Mouse (Mus musculus): ENCODE data around the gene Tfr2. TPM values are rescaled to one million over a fixed set of nuclear protein-coding genes. Genes with fewer than 3 reads are reported as not detected.

Gene Tfr2
- polyA plus RNA-seq, 1 experiment from 2014 or later = 3.0 TPM

DNA sequence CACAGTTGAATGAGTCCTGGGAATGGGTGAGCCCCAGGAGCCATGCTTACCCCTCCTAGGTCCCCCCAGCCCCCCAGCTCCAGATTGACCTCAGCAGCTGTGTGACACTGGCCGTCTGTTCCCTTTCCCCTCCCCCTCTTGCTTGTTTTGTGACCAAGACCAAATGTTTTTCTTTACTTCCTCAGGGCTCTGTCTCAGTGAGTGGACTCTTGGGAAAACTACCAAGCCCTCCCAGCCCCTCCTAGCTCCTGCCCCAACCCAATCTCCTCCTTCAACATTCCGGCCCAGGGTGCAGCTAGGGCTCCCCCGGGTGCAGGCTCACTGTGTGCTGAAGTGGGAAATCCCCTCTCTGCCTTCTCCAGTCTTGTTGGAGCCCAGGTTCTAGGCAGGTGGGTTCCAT is 61.0 kb downstream of the Tfr2 start:
- H3K9me3 ChIP-seq = no peaks in the 10 kb centered on the region
- ATAC-seq (ENCODE audit: low read depth) = no peak
- H3K27me3 ChIP-seq = no peaks in the 10 kb centered on the region
- H3K4me2 ChIP-seq = peak overlapping the region; percentile 86
- H3K36me3 ChIP-seq = peaks cover 17% of the 10 kb centered on the region
- H3K4me3 ChIP-seq = peak overlapping the region; percentile 83
- peak overlapping the region; percentile 94 for H3K27ac ChIP-seq (replicated peaks)
- H3K4me1 ChIP-seq (replicated peaks) = peaks cover 49% of the 10 kb centered on the region
- H3K9ac ChIP-seq = peak overlapping the region; percentile 86
- WGBS = 30% methylated on average over 3 of the region's 3 CpGs

DNA sequence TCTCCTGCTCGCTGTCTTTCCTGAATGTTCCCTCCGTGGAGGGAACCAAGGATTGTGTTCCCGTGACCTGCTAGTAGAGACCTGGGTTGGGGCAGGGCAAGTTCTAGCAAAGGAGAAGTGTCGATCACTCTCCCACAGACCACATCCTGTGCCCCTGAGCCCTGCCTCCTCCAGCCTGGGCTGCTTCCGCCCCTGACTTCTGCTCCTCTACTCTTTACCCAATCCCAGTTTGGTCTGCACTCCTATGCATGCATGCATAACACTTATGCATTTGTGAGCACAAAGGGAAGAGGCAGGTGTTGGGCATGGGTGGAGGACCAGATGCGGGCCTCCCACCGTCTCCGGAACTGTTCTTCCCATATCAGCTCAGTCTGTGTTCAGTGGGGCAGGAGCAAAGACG is 61.5 kb downstream of the Tfr2 start:
- Histone ChIP-seq H3K9ac (peak overlapping the region; percentile 86), H3K4me1 (replicated peaks) (peaks cover 49% of the 10 kb centered on the region), H3K27ac (replicated peaks) (peak overlapping the region; percentile 94), H3K4me2 (peak overlapping the region; percentile 86), H3K9me3 (no peaks in the 10 kb centered on the region), H3K36me3 (peaks cover 23% of the 10 kb centered on the region), H3K27me3 (no peaks in the 10 kb centered on the region), H3K4me3 (peak overlapping the region; percentile 83)
- WGBS = 58% methylated on average over 9 of the region's 9 CpGs
- ATAC-seq (ENCODE audit: low read depth) = no peak

DNA sequence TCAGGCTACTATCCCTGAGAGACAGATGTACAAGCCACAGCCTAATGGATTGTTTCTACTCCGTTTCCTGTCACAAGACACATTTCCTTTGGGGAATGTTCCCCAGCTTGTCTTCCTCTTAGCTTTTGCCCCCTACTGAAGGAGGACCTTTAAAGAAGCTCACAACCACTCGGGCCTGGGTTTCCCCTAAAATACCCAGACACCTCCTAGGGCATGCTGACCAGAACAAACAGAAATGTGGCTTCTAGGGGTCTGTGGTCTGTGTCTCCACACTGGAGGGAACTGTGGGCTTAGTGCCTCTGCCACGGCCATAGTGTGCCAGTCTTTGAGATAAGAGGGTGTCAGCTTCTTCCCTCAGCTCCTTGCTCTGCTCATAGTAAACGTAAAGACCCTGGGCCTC is 62.0 kb downstream of the Tfr2 start:
- H3K9ac ChIP-seq = peak overlapping the region; percentile 86
- WGBS = 76% methylated on average over 4 of the region's 4 CpGs
- H3K4me3 ChIP-seq = peak overlapping the region; percentile 83
- H3K27me3 ChIP-seq = no peaks in the 10 kb centered on the region
- H3K36me3 ChIP-seq = peaks cover 27% of the 10 kb centered on the region
- peak overlapping the region; percentile 94 for H3K27ac ChIP-seq (replicated peaks)
- no peak for ATAC-seq (ENCODE audit: low read depth)
- H3K4me1 ChIP-seq (replicated peaks) = peaks cover 49% of the 10 kb centered on the region
- peak overlapping the region; percentile 86 for H3K4me2 ChIP-seq
- H3K9me3 ChIP-seq = no peaks in the 10 kb centered on the region

DNA sequence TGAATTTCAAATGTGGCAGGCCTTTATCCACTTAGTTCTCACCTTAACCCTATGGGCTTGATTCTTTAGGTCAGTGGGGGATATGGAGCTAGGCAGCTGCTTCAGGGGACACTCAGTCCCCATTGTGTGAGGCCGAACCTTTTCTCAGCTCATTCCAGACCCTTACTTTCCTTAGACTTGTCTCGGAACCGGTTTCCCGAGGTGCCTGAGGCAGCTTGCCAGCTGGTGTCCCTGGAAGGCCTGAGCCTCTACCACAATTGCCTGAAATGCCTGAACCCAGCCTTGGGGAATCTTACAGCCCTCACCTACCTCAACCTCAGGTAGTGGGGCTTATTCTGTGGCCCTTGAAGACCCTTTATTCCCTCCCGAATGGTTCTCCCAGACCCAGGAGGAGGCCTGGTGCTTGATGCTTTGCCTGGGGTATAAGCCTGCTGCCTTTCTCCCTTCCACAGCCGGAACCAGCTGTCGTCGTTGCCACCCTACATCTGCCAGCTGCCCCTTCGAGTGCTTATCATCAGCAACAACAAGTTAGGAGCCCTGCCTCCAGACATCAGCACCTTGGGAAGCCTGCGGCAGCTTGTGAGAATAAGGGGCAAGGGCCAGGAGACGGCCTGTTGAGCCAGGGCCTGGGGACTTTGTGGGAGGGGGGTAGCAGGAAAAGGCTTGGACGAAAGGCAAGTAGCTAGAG is 63.9 kb downstream of the Tfr2 start:
- peaks cover 47% of the 10 kb centered on the region for H3K36me3 ChIP-seq
- ATAC-seq (ENCODE audit: low read depth) = no peak
- H3K27me3 ChIP-seq = no peaks in the 10 kb centered on the region
- 78% methylated on average over 12 of the region's 12 CpGs for WGBS
- H3K27ac ChIP-seq (replicated peaks) = no peak overlapping the region
- no peaks in the 10 kb centered on the region for H3K9me3 ChIP-seq
- no peak overlapping the region for H3K4me2 ChIP-seq
- H3K9ac ChIP-seq = peak overlapping the region; percentile 32; the same call in 1 of the 2 replicates
- peaks cover 38% of the 10 kb centered on the region for H3K4me1 ChIP-seq (replicated peaks)
- H3K4me3 ChIP-seq = no peak overlapping the region

Small RNA genes lying within 50 kb of the gene (microRNA-seq; reads per million reads assigned to microRNA genes)
- gene Mir6418 = not detected

Other genes starting within 250 kb of the Tfr2 start
- gene Slc12a9, start 236.2 kb upstream of the Tfr2 start, polyA plus RNA-seq (2015; fragmentation: Nextera tagmentation; extraction: Ambion mirVana) = 26.9 and 27.4 TPM in 2 replicates
- gene Ephb4, start 219.7 kb upstream of the Tfr2 start, polyA plus RNA-seq (2015; fragmentation: Nextera tagmentation; extraction: Ambion mirVana) = 10.8 and 13.4 TPM in 2 replicates
- gene Zan, start 92.8 kb upstream of the Tfr2 start, polyA plus RNA-seq (2015; fragmentation: Nextera tagmentation; extraction: Ambion mirVana) = 0.06 and 0.08 TPM in 2 replicates
- gene Pop7, start 67.3 kb upstream of the Tfr2 start, polyA plus RNA-seq (2015; fragmentation: Nextera tagmentation; extraction: Ambion mirVana) = 79.7 and 80.1 TPM in 2 replicates
- 16.9 and 17.3 TPM in 2 replicates for gene Gigyf1, start 51.3 kb upstream of the Tfr2 start, polyA plus RNA-seq (2015; fragmentation: Nextera tagmentation; extraction: Ambion mirVana)
- not detected in 2 replicates for gene Epo, start 36.6 kb upstream of the Tfr2 start, polyA plus RNA-seq (2015; fragmentation: Nextera tagmentation; extraction: Ambion mirVana)
- 486 and 510 TPM in 2 replicates for gene Gnb2, start 36.3 kb upstream of the Tfr2 start, polyA plus RNA-seq (2015; fragmentation: Nextera tagmentation; extraction: Ambion mirVana)
- gene Actl6b, start 16.3 kb upstream of the Tfr2 start, polyA plus RNA-seq (2015; fragmentation: Nextera tagmentation; extraction: Ambion mirVana) = 203 and 222 TPM in 2 replicates
- gene Mospd3, start 31.2 kb downstream of the Tfr2 start, polyA plus RNA-seq (2015; fragmentation: Nextera tagmentation; extraction: Ambion mirVana) = 50.0 and 58.1 TPM in 2 replicates
- 40.6 and 42.7 TPM in 2 replicates for gene Pcolce, start 43.9 kb downstream of the Tfr2 start, polyA plus RNA-seq (2015; fragmentation: Nextera tagmentation; extraction: Ambion mirVana)
- gene Fbxo24, start 59.2 kb downstream of the Tfr2 start, polyA plus RNA-seq (2015; fragmentation: Nextera tagmentation; extraction: Ambion mirVana) = 0.17 and 0.20 TPM in 2 replicates
- gene Lrch4, start 59.3 kb downstream of the Tfr2 start, polyA plus RNA-seq (2015; fragmentation: Nextera tagmentation; extraction: Ambion mirVana) = 23.8 and 24.5 TPM in 2 replicates
- gene Gm20605, start 59.3 kb downstream of the Tfr2 start, polyA plus RNA-seq (2015; fragmentation: Nextera tagmentation; extraction: Ambion mirVana) = 6.7 and 7.9 TPM in 2 replicates
- 5.6 and 6.5 TPM in 2 replicates for gene Sap25, start 71.5 kb downstream of the Tfr2 start, polyA plus RNA-seq (2015; fragmentation: Nextera tagmentation; extraction: Ambion mirVana)
- gene Irs3, start 75.9 kb downstream of the Tfr2 start, polyA plus RNA-seq (2015; fragmentation: Nextera tagmentation; extraction: Ambion mirVana) = 0.20 TPM in 1 of 2 replicates, not detected in the other
- gene Agfg2, start 114.9 kb downstream of the Tfr2 start, polyA plus RNA-seq (2015; fragmentation: Nextera tagmentation; extraction: Ambion mirVana) = 15.5 and 16.6 TPM in 2 replicates
- 23.4 and 25.4 TPM in 2 replicates for gene Nyap1, start 171.8 kb downstream of the Tfr2 start, polyA plus RNA-seq (2015; fragmentation: Nextera tagmentation; extraction: Ambion mirVana)
- gene Tsc22d4, start 175.9 kb downstream of the Tfr2 start, polyA plus RNA-seq (2015; fragmentation: Nextera tagmentation; extraction: Ambion mirVana) = 76.8 and 86.9 TPM in 2 replicates
- 38.1 and 39.7 TPM in 2 replicates for gene Ppp1r35, start 209.0 kb downstream of the Tfr2 start, polyA plus RNA-seq (2015; fragmentation: Nextera tagmentation; extraction: Ambion mirVana)
- gene Mepce, start 217.8 kb downstream of the Tfr2 start, polyA plus RNA-seq (2015; fragmentation: Nextera tagmentation; extraction: Ambion mirVana) = 9.9 and 12.3 TPM in 2 replicates
- 10.4 and 12.4 TPM in 2 replicates for gene Zcwpw1, start 218.0 kb downstream of the Tfr2 start, polyA plus RNA-seq (2015; fragmentation: Nextera tagmentation; extraction: Ambion mirVana)

Measured in neural tube, embryonic 13.5 days (tissue).